Mouse (Mus musculus) liver, embryonic 15.5 days (tissue): ENCODE data around the gene Gm17324. TPM values are rescaled to one million over a fixed set of nuclear protein-coding genes. Genes with fewer than 3 reads are reported as not detected.

Experiments
- ATAC-seq: fragments of 200-750 bp; cut with Nextera tagmentation; 2 replicates; pipeline ENCODE4 v1.8.0; 2017; ENCODE audit warnings: moderate number of reproducible peaks, mild to moderate bottlenecking, moderate library complexity; ENCODE audit not compliant: insufficient read depth
- H3K27ac ChIP-seq: fragments of 300-500 bp; sonication (generic); replicated peaks from 2 replicates; pipeline ENCODE4 v1.5.1; 2015; ENCODE audit warnings: mild to moderate bottlenecking, inconsistent platforms
- H3K27me3 ChIP-seq: fragments of 300-500 bp; sonication (generic); 2 replicates; pipeline ENCODE4 v1.6.1; 2015; ENCODE audit warnings: mild to moderate bottlenecking, inconsistent platforms
- H3K36me3 ChIP-seq: fragments of 300-500 bp; sonication (generic); replicated peaks from 2 replicates; pipeline ENCODE4 v1.6.1; 2015; ENCODE audit warnings: moderate library complexity, mild to moderate bottlenecking, inconsistent platforms
- H3K4me1 ChIP-seq: fragments of 300-500 bp; sonication (generic); replicated peaks from 2 replicates; pipeline ENCODE4 v1.6.1; 2015; ENCODE audit warnings: inconsistent platforms
- H3K4me2 ChIP-seq: fragments of 300-500 bp; sonication (generic); 2 replicates; pipeline ENCODE4 v1.6.1; 2015; ENCODE audit warnings: moderate library complexity, mild to moderate bottlenecking, inconsistent platforms
- H3K4me3 ChIP-seq: fragments of 300-500 bp; sonication (generic); replicated peaks from 2 replicates; pipeline ENCODE4 v1.5.1; 2015; ENCODE audit warnings: mild to moderate bottlenecking, inconsistent platforms
- H3K9ac ChIP-seq: fragments of 300-500 bp; sonication (generic); 2 replicates; pipeline ENCODE4 v1.6.1; 2015; ENCODE audit warnings: moderate library complexity, mild to moderate bottlenecking, inconsistent platforms
- H3K9me3 ChIP-seq: fragments of 300-500 bp; sonication (generic); replicated peaks from 2 replicates; pipeline ENCODE4 v1.6.1; 2016; ENCODE audit warnings: inconsistent platforms
- WGBS: fragments of 180-500 bp; shearing (Covaris S2); methylation state at CpG from one replicate; pipeline ENCODE4 v1.1.7; 2015; ENCODE audit warnings: mixed read lengths; ENCODE audit not compliant: insufficient replicate concordance; 5-methylcytosine and 5-hydroxymethylcytosine counted together
- polyA plus RNA-seq: library from polyadenylated mRNA; unstranded; fragments of >200 nt; fragmentation: Nextera tagmentation; extraction: Ambion mirVana; gene quantifications from 2 replicates; pipeline ENCODE4 v1.2.1, GENCODE M21; 2015

Gm17324 gene
- polyA plus RNA-seq, 1 experiment from 2014 or later, result 0.45 TPM

DNA sequence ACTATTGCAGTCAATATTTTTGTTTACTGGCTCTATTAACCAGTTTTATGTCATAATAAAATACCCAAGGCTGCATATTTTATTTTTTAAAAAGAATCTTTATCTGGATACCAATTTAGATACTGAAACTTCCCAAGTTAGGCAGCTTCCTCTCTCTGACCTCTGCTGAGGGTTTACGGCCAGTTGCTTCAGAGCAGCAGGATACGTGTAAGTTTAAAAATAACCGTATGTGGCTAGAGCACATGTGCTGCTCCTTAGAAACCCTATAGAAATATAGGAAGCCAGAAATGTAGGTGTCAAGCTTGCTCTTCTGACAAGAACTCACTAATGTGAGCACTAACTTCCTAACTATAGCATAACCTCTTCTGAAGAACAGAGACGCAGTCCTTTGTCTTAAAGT lies 14.8 kb upstream of the Gm17324 start:
- H3K4me2 ChIP-seq, result no peak overlapping the region
- H3K36me3 ChIP-seq, result peaks cover 94% of the 10 kb centered on the region
- H3K4me3 ChIP-seq, result no peak overlapping the region
- no peaks in the 10 kb centered on the region for H3K27me3 ChIP-seq
- H3K9ac ChIP-seq, result no peak overlapping the region
- no peak for ATAC-seq
- H3K27ac ChIP-seq, result no peak overlapping the region
- 76% methylated on average over 4 of the region's 4 CpGs for WGBS
- no peaks in the 10 kb centered on the region for H3K9me3 ChIP-seq
- H3K4me1 ChIP-seq, result no peaks in the 10 kb centered on the region

DNA sequence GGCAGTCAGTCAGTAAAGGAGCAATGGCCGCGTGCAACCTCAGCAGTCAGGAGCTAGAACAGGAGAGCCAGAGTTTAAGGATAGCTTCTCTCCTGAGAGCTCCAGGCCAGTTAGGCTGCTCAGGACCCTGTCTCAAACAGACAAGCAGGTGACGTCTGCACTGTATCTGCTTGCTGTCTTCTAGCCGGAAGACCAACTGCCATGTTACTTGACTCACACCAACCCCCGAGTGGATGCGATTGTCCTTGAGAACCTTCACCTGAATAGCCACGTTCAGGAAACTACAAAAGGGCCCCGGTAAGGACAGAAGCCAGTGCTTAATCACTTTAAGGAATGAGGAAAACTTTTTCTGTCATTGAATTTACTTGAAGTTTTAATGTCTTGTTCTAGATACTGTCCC lies 8.4 kb upstream of the Gm17324 start:
- Histone ChIP-seq H3K27me3 (no peaks in the 10 kb centered on the region), H3K27ac (no peak overlapping the region), H3K4me1 (peaks cover 5% of the 10 kb centered on the region), H3K36me3 (peaks cover 89% of the 10 kb centered on the region), H3K4me3 (no peak overlapping the region), H3K9me3 (no peaks in the 10 kb centered on the region), H3K9ac (no peak overlapping the region), H3K4me2 (no peak overlapping the region)
- no peak for ATAC-seq
- WGBS, result 84% methylated on average over 8 of the region's 8 CpGs

DNA sequence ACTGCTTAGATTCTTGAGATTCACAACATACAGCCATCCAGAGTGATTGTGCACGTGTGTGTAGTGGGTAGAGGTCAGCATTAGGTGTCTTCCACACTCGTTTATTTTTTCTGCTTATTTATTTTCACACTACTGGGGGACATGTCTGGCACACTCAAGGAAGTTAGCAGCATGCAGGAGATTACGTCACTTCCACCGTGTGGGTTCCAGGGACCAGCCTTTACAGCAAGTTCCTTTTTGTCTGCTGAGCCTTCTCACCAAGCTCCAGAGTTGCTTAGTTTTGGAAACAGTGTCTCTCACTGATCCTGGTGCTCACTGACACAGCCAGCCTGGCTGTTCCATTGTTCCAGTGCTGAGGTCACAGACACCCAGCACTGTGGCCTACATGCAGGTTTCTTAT lies 2.8 kb upstream of the Gm17324 start:
- Histone ChIP-seq H3K9me3 (no peaks in the 10 kb centered on the region), H3K4me3 (no peak overlapping the region), H3K4me2 (no peak overlapping the region), H3K36me3 (peaks cover 62% of the 10 kb centered on the region), H3K9ac (no peak overlapping the region), H3K27ac (0 out of 2 replicates have a peak overlapping the region, but pooled peaks have one; percentile 45), H3K27me3 (peaks cover 10% of the 10 kb centered on the region), H3K4me1 (peaks cover 31% of the 10 kb centered on the region)
- no peak for ATAC-seq
- 38% methylated on average over 4 of the region's 4 CpGs for WGBS

DNA sequence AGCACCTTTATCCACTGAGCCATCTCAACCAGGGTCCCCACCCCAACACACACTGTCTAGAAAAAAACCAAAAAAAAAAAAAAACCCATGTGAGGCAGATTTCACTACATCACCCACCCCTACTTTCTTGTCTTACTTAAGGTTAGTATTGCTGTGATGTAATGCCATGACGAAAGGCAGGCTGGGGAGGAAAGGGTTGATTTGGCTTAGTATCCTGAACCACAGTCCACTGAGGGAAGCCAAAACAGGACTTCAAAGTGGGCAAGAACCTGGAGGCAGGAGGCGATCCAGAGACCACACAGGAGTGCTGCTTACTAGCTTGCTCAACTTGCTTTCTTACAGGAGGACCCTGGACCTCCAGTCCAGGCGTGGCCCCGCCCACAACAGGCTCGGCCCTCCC lies 1.8 kb upstream of the Gm17324 start:
- ATAC-seq, result no peak
- peaks cover 53% of the 10 kb centered on the region for H3K36me3 ChIP-seq
- 0 out of 2 replicates have a peak overlapping the region, but pooled peaks have one; percentile 26 for H3K27ac ChIP-seq
- H3K4me1 ChIP-seq, result peaks cover 31% of the 10 kb centered on the region
- 0 out of 2 replicates have a peak overlapping the region, but pooled peaks have one; percentile 1 for H3K4me2 ChIP-seq
- 63% methylated on average over 5 of the region's 5 CpGs for WGBS
- no peak overlapping the region for H3K9ac ChIP-seq
- no peak overlapping the region for H3K4me3 ChIP-seq
- H3K27me3 ChIP-seq, result peaks cover 20% of the 10 kb centered on the region
- no peaks in the 10 kb centered on the region for H3K9me3 ChIP-seq

DNA sequence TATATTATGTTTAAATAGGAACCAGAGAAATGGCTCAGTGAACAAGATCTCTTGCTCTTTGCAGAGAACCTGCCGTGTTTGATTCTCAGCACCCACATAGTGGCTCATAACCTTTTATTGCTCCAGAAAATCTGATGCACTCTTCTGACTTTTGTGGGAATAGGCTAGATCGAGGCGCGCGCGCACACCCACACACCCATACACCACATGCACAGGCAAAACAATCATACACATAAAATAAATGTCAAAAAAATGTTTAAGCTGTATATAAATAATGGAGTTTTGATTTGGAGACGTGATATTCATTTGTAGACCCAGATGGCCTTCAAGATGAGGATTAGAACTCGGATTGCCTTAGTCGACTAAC lies 997 bp downstream of the Gm17324 start:
- Histone ChIP-seq H3K9ac (peak overlapping the region; percentile 92), H3K9me3 (no peaks in the 10 kb centered on the region), H3K4me1 (peaks cover 34% of the 10 kb centered on the region), H3K4me2 (peak overlapping the region; percentile 75), H3K27me3 (peaks cover 47% of the 10 kb centered on the region), H3K27ac (no peak overlapping the region), H3K36me3 (peaks cover 28% of the 10 kb centered on the region), H3K4me3 (peak overlapping the region; percentile 99)
- ATAC-seq, result no peak
- WGBS, result 39% methylated on average over 9 of the region's 9 CpGs

DNA sequence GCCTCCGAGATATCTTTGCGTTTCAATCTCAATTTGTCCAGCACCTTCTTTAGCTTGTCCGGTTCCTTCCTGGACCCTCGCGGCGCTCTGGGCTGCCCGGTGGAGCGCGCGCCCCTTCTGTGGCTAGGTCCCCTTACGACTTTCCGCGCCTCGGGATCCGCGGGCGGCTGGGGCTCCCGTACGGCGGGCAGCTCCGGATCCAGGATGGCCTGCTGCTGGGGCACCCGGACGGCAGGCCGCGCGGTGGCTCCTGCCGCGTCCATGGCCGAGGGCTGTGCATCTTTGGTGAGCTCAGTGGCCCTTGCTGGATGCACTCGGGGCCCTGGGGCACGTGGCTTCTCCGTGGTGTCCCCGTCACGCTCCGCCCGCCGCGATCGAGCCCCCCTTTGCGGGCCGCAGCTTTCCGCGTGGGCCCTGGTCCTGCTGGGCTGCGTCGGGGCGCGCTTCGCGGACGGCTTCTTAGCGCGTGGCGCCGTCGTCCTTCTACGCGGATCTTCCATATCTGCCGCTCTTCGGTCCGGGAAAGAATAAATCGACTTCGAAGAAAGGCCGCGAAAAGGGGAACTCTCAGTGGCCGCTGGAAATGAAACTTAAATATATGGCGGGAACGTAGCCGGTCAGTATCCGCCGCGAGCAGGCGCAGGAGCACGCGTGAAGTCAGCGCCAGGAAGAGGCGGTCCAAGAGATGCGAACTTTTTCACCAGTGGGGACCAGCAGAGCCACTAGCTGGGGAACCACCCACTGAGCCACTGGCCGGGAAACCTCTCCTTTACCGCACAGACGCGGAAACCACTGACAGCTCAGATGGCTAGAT lies 5.8 kb downstream of the Gm17324 start, which contains the start of gene Cgas:
Gene Cgas, minus strand, starts transcription at position 659 of the 814 bp plus-strand sequence.
- H3K9ac ChIP-seq, result peak within 1 kb of the TSS; percentile 47
- no peaks in the 10 kb centered on the region for H3K9me3 ChIP-seq
- H3K4me3 ChIP-seq, result peak within 1 kb of the TSS; percentile 59
- peak within 1 kb of the TSS; percentile 80 for H3K4me2 ChIP-seq
- no peaks in the 10 kb centered on the region for H3K36me3 ChIP-seq
- H3K27ac ChIP-seq, result peak within 1 kb of the TSS; percentile 6; the same call in 1 of the 2 replicates
- peak; percentile 64 for ATAC-seq
- H3K27me3 ChIP-seq, result peaks cover 79% of the 10 kb centered on the region
- WGBS, result under 1% methylated on average over 81 of the region's 81 CpGs
- peaks cover 19% of the 10 kb centered on the region for H3K4me1 ChIP-seq

DNA sequence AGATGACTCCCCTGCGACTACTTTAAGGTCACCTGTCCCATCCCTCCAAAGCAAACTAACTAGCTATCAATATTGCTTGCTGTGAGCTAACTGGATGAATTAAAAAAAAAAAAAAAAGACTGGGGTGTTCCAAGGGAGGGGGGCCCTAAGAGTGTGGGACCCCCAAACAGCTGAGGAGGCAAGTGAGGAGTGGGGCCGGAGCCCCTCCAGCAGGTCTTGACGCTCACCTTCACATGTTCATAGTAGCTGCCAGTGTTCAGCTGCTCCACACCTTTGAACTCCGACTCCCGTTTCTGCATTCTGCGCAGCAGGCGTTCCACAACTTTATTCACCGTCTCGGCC lies 6.4 kb downstream of the Gm17324 start:
- Histone ChIP-seq H3K4me2 (peak overlapping the region; percentile 80), H3K27ac (no peak overlapping the region), H3K27me3 (peaks cover 75% of the 10 kb centered on the region), H3K9ac (peak overlapping the region; percentile 47; the same call in 1 of the 2 replicates), H3K36me3 (no peaks in the 10 kb centered on the region), H3K4me1 (peaks cover 14% of the 10 kb centered on the region), H3K9me3 (no peaks in the 10 kb centered on the region), H3K4me3 (peak overlapping the region; percentile 59)
- 6% methylated on average over 9 of the region's 9 CpGs for WGBS
- 0 out of 2 replicates have a peak, but pooled peaks have one; percentile 18 for ATAC-seq

DNA sequence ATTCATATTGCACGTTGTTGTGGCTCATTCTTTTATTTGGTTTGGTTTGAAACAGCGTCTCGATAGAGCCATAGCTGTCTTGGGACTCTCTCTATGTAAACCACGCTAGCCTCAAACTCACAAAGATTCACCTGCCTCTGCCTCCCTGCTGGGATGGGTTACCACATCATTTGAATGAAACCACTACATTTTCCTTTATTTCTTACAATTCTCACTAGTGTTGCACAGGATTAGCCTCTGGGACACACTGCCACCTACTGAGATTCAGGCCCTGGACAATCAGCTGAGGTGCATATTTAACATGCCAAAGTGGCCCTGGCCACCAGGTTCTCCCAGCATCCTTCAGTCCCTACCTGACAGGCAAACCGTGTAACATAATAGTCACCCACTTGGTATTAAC lies 9.2 kb downstream of the Gm17324 start:
- Histone ChIP-seq H3K27me3 (peaks cover 54% of the 10 kb centered on the region), H3K36me3 (no peaks in the 10 kb centered on the region), H3K9me3 (no peaks in the 10 kb centered on the region), H3K27ac (no peak overlapping the region), H3K4me2 (no peak overlapping the region), H3K4me1 (peaks cover 14% of the 10 kb centered on the region), H3K4me3 (no peak overlapping the region), H3K9ac (no peak overlapping the region)
- 63% methylated on average over 5 of the region's 5 CpGs for WGBS
- ATAC-seq, result no peak

DNA sequence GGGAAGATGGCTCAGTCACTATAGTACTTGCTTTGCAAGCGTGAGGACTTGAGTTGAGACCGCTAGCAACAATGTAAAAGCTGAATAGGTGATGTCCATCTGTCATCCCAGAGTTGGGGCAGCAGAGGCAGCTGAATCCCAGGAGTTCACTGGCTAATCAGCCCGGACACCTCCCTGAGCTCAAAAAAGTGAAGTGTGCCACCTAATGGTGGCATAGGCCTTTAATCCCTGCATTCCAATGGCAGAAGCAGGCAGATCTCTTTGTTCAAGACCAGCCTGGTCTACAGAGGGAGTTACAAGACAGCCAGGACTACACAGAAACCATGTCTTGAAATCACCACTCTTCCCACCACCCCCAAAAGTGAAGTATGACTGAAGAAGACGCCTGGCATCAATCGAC lies 16.1 kb downstream of the Gm17324 start:
- H3K4me2 ChIP-seq, result no peak overlapping the region
- no peak overlapping the region for H3K9ac ChIP-seq
- no peaks in the 10 kb centered on the region for H3K9me3 ChIP-seq
- H3K4me1 ChIP-seq, result peaks cover 12% of the 10 kb centered on the region
- WGBS, result 75% methylated on average over 5 of the region's 5 CpGs
- H3K36me3 ChIP-seq, result no peaks in the 10 kb centered on the region
- no peak overlapping the region for H3K27ac ChIP-seq
- H3K4me3 ChIP-seq, result no peak overlapping the region
- no peak for ATAC-seq
- H3K27me3 ChIP-seq, result peaks cover 7% of the 10 kb centered on the region; the same call in 1 of the 2 replicates

DNA sequence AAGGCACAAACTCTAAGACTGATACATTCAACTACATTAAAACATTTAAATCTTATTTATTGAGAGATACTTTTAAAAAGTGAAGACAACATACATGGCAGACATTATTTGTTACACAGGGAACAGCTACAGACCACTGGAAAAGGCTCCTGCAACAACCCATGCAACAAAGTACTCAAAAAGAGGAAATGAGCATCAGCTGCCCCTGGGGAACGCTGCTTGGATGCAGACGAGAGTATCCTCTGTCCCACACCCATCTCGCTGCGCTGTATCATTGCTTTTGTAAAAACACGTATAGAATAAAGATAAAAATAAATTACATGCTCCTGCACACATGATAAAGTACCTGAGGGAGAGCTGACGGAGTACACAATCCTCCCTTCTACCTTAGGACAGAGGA lies 18.1 kb downstream of the Gm17324 start:
- 57% methylated on average over 6 of the region's 6 CpGs for WGBS

DNA sequence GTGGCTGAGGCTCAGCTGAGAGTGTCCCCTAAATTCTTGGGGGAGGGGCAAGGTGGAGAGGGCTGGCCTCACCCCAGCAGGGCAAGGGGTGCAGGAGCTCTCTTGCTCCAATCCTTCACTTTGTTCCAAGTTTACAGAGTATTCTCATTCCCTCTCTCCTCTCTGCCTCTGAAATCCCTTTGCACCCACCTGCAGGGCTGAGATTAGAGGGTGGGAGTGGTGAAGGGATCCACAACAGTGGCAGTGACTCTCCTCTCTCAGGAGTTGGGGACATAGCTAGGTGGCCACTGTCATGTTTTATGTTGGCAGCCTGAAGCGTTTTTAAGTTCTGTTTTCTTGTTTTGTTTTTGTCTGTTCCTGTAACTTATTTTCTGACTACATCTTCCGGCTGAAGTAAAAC lies 19.0 kb downstream of the Gm17324 start:
- no peak overlapping the region for H3K4me3 ChIP-seq
- peaks cover 15% of the 10 kb centered on the region for H3K4me1 ChIP-seq
- H3K36me3 ChIP-seq, result no peaks in the 10 kb centered on the region
- no peak overlapping the region for H3K4me2 ChIP-seq
- H3K9ac ChIP-seq, result no peak overlapping the region
- no peaks in the 10 kb centered on the region for H3K9me3 ChIP-seq
- H3K27ac ChIP-seq, result no peak overlapping the region
- H3K27me3 ChIP-seq, result peaks cover 5% of the 10 kb centered on the region; the same call in 1 of the 2 replicates
- 52% methylated on average over 2 of the region's 2 CpGs for WGBS
- ATAC-seq, result no peak

More for the DNA sequence above, 18.1 kb downstream of the Gm17324 start:
- no peak for ATAC-seq
- H3K36me3 ChIP-seq, result no peaks in the 10 kb centered on the region
- H3K9me3 ChIP-seq, result no peaks in the 10 kb centered on the region
- H3K27me3 ChIP-seq, result peaks cover 5% of the 10 kb centered on the region; the same call in 1 of the 2 replicates
- no peak overlapping the region for H3K9ac ChIP-seq
- no peak overlapping the region for H3K27ac ChIP-seq
- no peak overlapping the region for H3K4me3 ChIP-seq
- no peak overlapping the region for H3K4me2 ChIP-seq
- H3K4me1 ChIP-seq, result peaks cover 15% of the 10 kb centered on the region
